Mouse (Mus musculus) megakaryocyte, embryonic 14.5 days (primary cell): ENCODE data around the gene Cdx4. TPM values are rescaled to one million over a fixed set of nuclear protein-coding genes. Genes with fewer than 3 reads are reported as not detected.

Source experiments
- H3K27me3 ChIP-seq: replicated peaks from 2 replicates; pipeline ENCODE3; 2012; ENCODE audit warnings: inconsistent platforms
- H3K36me3 ChIP-seq: replicated peaks from 2 replicates; pipeline ENCODE3; 2012; ENCODE audit warnings: low read length, inconsistent platforms, mixed read lengths
- H3K4me1 ChIP-seq: 2 replicates; pipeline ENCODE4 v1.6.1; 2012; ENCODE audit warnings: inconsistent platforms
- H3K4me3 ChIP-seq: replicated peaks from 2 replicates; pipeline ENCODE3; 2012; ENCODE audit warnings: moderate library complexity, mild to moderate bottlenecking, inconsistent platforms
- H3K9me3 ChIP-seq: 2 replicates; pipeline ENCODE4 v1.6.1; 2012; ENCODE audit warnings: inconsistent platforms
- FLI1 ChIP-seq: IDR thresholded peaks from 2 replicates; pipeline ENCODE4 v1.6.1; 2012; ENCODE audit warnings: low read length, inconsistent platforms, mixed read lengths
- GATA1 ChIP-seq: IDR thresholded peaks from 3 replicates; pipeline ENCODE4 v1.6.1; 2012; ENCODE audit warnings: mixed read lengths, low read length, inconsistent platforms, borderline replicate concordance
- polyA plus RNA-seq: library from polyadenylated mRNA; stranded (reverse); fragments of >175 nt; gene quantifications from 2 replicates; pipeline ENCODE4 v1.2.3, GENCODE M21; 2012; ENCODE audit warnings: low replicate concordance; ENCODE audit not compliant: insufficient read depth

Gene Cdx4
- polyA plus RNA-seq, 1 experiment, result not detected

DNA sequence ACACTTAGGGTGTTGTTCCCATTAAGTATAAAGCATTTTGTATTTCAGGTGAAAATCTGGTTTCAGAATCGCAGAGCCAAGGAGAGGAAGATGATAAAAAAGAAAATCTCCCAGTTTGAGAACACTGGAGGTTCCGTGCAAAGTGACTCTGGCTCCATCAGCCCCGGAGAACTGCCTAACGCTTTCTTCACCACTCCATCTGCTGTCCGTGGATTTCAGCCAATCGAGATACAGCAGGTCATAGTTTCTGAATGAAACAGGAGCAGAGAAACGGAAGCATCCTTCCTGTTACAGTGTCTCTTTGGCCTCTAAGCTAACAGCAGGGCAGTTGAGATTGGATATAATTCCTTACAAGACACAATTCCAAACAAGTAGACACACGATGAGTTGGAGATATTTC is 8.2 kb downstream of the Cdx4 start:
- peaks cover 14% of the 10 kb centered on the region for H3K27me3 ChIP-seq
- H3K9me3 ChIP-seq, result no peaks in the 10 kb centered on the region
- H3K36me3 ChIP-seq, result no peaks in the 10 kb centered on the region
- no peak overlapping the region for H3K4me3 ChIP-seq
- no peaks in the 10 kb centered on the region for H3K4me1 ChIP-seq
- TF ChIP-seq GATA1 (no peak), FLI1 (no peak)

DNA sequence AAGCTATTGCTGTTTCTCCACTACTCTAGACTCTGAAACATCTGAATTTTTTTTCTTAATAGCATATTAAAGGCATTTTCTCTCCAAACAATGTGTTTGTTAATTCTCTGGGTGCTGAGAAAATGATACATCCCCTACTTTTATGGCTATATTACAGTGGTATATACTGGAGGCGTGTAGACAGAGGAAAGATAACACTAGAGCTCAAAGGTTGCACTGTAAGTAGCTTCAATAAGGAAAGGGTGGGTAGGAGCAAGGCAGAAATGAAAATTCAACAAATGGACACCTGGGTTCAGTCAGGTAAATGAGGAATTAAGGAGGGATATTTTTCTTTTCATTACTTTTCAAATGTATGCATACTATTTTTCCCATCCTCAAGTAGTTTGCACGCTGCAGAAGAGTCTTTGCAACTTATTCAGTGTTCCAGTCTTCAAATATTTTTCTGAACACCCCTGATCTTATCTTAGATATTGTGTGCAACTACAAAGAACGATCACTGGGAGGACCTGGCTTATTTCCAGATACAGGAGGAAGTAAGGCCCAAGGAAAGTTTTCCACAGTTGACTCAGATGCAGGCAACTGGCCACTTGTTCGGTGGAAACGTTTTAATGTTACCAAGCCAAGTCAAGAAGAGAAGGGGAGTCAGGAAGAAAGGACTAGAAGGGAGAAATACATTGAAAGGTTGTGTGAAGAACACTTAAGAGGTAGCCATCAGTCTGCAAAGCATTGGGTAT is 10.1 kb downstream of the Cdx4 start:
- Histone ChIP-seq H3K4me3 (no peak overlapping the region), H3K9me3 (no peaks in the 10 kb centered on the region), H3K27me3 (peaks cover 10% of the 10 kb centered on the region), H3K36me3 (no peaks in the 10 kb centered on the region), H3K4me1 (no peaks in the 10 kb centered on the region)
- TF ChIP-seq FLI1 (no peak), GATA1 (no peak)

DNA sequence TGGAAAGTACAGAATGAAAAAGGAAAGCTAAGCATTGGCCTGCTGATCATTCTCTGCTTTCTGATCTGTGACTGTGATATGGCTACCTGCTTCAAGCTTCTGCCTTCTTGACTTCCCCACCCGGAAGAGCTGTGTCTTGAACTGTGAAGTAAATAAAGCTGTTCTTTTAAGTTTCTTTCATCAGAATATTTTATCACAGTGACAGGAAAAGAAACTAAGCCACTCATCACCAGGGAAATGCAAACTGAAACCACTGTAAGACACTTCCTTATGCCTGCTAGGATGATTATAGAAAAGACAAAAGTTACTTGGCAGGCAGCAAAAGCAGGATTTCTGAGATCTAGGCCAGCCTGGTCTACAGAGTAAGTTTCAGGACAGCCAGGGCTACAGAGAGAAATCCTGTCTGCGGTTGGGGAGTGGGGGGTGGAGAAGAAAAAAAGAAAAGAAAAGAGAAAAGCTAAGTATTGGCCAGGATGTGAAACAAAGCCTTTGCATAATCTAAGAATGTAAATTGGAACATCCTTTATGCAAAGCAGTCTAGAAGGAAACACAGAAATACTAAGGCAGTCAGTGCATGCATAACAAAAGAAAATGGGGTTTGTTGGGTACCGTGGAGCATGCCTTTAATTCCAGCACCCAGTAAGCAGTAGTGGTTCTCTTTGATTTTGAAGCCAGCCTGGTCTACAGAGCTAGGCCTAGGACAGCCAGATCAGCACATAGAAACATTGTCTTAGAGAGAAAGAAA is 20.3 kb downstream of the Cdx4 start:
- Histone ChIP-seq H3K9me3 (no peaks in the 10 kb centered on the region; the same call in 1 of the 2 replicates), H3K36me3 (no peaks in the 10 kb centered on the region), H3K27me3 (peaks cover 8% of the 10 kb centered on the region), H3K4me3 (no peak overlapping the region), H3K4me1 (no peaks in the 10 kb centered on the region)
- TF ChIP-seq GATA1, result no peak
- no peak for TF ChIP-seq FLI1

DNA sequence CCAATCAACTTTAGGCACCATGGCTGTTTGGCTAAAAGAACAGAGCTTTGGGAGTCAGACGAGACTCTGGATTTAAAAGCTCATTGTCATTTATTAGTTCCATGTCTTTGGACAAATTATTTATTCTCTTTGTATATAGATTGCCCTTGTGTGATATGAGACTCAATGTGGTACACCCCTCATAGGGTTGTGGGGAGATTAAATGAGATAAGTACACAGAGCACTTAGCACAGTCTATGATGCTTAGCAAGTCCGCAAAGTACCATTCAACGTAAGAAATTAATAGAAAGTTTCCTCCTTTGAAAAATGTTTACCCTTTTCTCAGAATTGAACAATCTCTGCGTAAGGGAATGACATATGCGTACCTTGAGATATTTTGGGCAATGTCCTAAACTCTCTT is 34.6 kb downstream of the Cdx4 start:
- TF ChIP-seq FLI1, result no peak
- no peaks in the 10 kb centered on the region for H3K9me3 ChIP-seq
- peaks cover 8% of the 10 kb centered on the region for H3K4me1 ChIP-seq
- peaks cover 38% of the 10 kb centered on the region for H3K27me3 ChIP-seq
- no peak overlapping the region for H3K4me3 ChIP-seq
- no peaks in the 10 kb centered on the region for H3K36me3 ChIP-seq

GRCm38 (mm10) chrX:103356287-103356686 is 35.1 kb downstream of the Cdx4 start, which contains the start of gene Chic1:
TSS of gene Chic1 (plus strand) at chrX:103356476.
- H3K4me1 ChIP-seq, result peaks cover 8% of the 10 kb centered on the region
- TF ChIP-seq FLI1 (no peak), GATA1 (no peak)
- peaks cover 35% of the 10 kb centered on the region for H3K27me3 ChIP-seq
- no peaks in the 10 kb centered on the region for H3K36me3 ChIP-seq
- H3K9me3 ChIP-seq, result no peaks in the 10 kb centered on the region
- H3K4me3 ChIP-seq, result peak within 1 kb of the TSS; percentile 93

- Histone ChIP-seq H3K4me1 (peaks cover 8% of the 10 kb centered on the region), H3K27me3 (peaks cover 35% of the 10 kb centered on the region), H3K4me3 (peak overlapping the region; percentile 93), H3K9me3 (no peaks in the 10 kb centered on the region), H3K36me3 (no peaks in the 10 kb centered on the region)
- TF ChIP-seq FLI1 (no peak), GATA1 (no peak)
Observed at GRCm38 (mm10) chrX:103356761-103357236, 35.6 kb downstream of the Cdx4 start.

GRCm38 (mm10) chrX:103366201-103366600 is 45.0 kb downstream of the Cdx4 start:
- H3K9me3 ChIP-seq, result no peaks in the 10 kb centered on the region
- H3K4me1 ChIP-seq, result no peaks in the 10 kb centered on the region
- TF ChIP-seq FLI1, result no peak
- TF ChIP-seq GATA1, result no peak
- peaks cover 2% of the 10 kb centered on the region for H3K27me3 ChIP-seq
- no peak overlapping the region for H3K4me3 ChIP-seq
- no peaks in the 10 kb centered on the region for H3K36me3 ChIP-seq

DNA sequence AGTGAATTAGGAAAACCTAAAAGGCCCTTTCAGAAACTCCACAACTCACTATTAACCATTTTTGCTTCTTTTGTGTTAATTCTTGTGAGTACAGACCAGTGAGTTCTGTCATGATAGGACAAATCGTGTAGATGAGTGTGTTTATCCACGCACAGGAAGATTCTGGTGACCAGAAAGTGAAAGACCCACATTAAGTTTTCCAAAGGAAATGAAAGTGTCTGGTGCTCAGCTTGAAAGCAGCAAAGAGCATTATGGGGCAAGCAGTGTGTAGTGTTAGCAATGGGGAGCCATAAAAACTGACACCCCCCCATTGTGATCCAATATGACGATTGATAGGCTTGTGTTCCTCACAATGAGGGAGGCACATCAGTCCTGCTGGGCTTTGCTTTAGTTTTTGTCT is 47.5 kb downstream of the Cdx4 start:
- Histone ChIP-seq H3K4me1 (no peaks in the 10 kb centered on the region), H3K4me3 (no peak overlapping the region), H3K27me3 (peaks cover 2% of the 10 kb centered on the region), H3K36me3 (no peaks in the 10 kb centered on the region), H3K9me3 (no peaks in the 10 kb centered on the region)
- TF ChIP-seq FLI1, result no peak
- no peak for TF ChIP-seq GATA1

- H3K36me3 ChIP-seq, result no peaks in the 10 kb centered on the region
- TF ChIP-seq GATA1 (no peak), FLI1 (no peak)
- H3K4me3 ChIP-seq, result no peak overlapping the region
- no peaks in the 10 kb centered on the region for H3K4me1 ChIP-seq
- peaks cover 2% of the 10 kb centered on the region for H3K27me3 ChIP-seq
- no peaks in the 10 kb centered on the region for H3K9me3 ChIP-seq
Observed at GRCm38 (mm10) chrX:103371221-103371620, 50.0 kb downstream of the Cdx4 start.

DNA sequence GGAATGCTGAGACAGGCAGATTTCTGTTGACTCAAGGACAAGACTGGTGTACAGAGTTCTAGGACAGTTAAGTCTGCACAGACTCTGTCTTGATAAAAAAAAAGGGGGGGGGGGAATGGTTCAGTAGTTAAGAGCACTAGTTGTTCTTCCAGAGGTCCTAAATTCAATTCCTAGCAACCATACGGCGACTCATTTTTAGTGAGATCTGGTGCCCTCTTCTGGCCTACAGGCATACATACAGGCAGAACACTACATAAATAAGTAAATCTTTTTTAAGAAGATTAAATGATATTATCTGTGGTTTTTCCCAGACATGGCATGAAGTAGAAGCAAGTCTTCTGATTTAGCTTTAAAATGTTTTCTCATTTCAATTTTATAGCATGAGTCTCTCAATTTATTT is 50.4 kb downstream of the Cdx4 start:
- no peak for TF ChIP-seq FLI1
- TF ChIP-seq GATA1, result no peak
- H3K4me3 ChIP-seq, result no peak overlapping the region
- H3K9me3 ChIP-seq, result no peaks in the 10 kb centered on the region
- no peaks in the 10 kb centered on the region for H3K36me3 ChIP-seq
- H3K27me3 ChIP-seq, result peaks cover 2% of the 10 kb centered on the region
- no peaks in the 10 kb centered on the region for H3K4me1 ChIP-seq
